Mouse (Mus musculus) neural tube, embryonic 13.5 days (tissue): ENCODE data around the gene Kif18a. TPM values are rescaled to one million over a fixed set of nuclear protein-coding genes. Genes with fewer than 3 reads are reported as not detected.

Source experiments
- ATAC-seq: fragments of 200-750 bp; cut with Nextera tagmentation; 2 replicates; pipeline ENCODE4 v1.8.0; 2017; ENCODE audit warnings: low read depth, mild to moderate bottlenecking, moderate TSS enrichment, moderate library complexity
- H3K27ac ChIP-seq: fragments of 300-500 bp; sonication (generic); replicated peaks from 2 replicates; pipeline ENCODE4 v1.5.1; 2015; ENCODE audit warnings: moderate library complexity, mild to moderate bottlenecking, inconsistent platforms
- H3K27me3 ChIP-seq: fragments of 300-500 bp; sonication (generic); 2 replicates; pipeline ENCODE4 v1.6.1; 2015; ENCODE audit warnings: mild to moderate bottlenecking, inconsistent platforms
- H3K36me3 ChIP-seq: fragments of 300-500 bp; sonication (generic); 2 replicates; pipeline ENCODE4 v1.6.1; 2015; ENCODE audit warnings: mild to moderate bottlenecking, inconsistent platforms
- H3K4me1 ChIP-seq: fragments of 300-500 bp; sonication (generic); replicated peaks from 2 replicates; pipeline ENCODE4 v1.6.1; 2015; ENCODE audit warnings: inconsistent platforms
- H3K4me2 ChIP-seq: fragments of 300-500 bp; sonication (generic); 2 replicates; pipeline ENCODE4 v1.6.1; 2015; ENCODE audit warnings: inconsistent platforms, mild to moderate bottlenecking, moderate library complexity
- H3K4me3 ChIP-seq: fragments of 300-500 bp; sonication (generic); 2 replicates; pipeline ENCODE4 v1.5.1; 2015; ENCODE audit warnings: mild to moderate bottlenecking, inconsistent platforms
- H3K9ac ChIP-seq: fragments of 300-500 bp; sonication (generic); 2 replicates; pipeline ENCODE4 v1.6.1; 2015; ENCODE audit warnings: moderate library complexity, mild to moderate bottlenecking, inconsistent platforms
- H3K9me3 ChIP-seq: fragments of 300-500 bp; sonication (generic); 2 replicates; pipeline ENCODE4 v1.6.1; 2016; ENCODE audit warnings: inconsistent platforms
- WGBS: fragments of 180-500 bp; shearing (Covaris S2); methylation state at CpG from one replicate; pipeline ENCODE4 v1.1.7; 2015; 5-methylcytosine and 5-hydroxymethylcytosine counted together
- polyA plus RNA-seq: library from polyadenylated mRNA; unstranded; fragments of >200 nt; fragmentation: Nextera tagmentation; extraction: Ambion mirVana; gene quantifications from 2 replicates; pipeline ENCODE4 v1.2.1, GENCODE M21; 2015

Kif18a gene
- polyA plus RNA-seq, 1 experiment from 2014 or later: 4.5 TPM

DNA sequence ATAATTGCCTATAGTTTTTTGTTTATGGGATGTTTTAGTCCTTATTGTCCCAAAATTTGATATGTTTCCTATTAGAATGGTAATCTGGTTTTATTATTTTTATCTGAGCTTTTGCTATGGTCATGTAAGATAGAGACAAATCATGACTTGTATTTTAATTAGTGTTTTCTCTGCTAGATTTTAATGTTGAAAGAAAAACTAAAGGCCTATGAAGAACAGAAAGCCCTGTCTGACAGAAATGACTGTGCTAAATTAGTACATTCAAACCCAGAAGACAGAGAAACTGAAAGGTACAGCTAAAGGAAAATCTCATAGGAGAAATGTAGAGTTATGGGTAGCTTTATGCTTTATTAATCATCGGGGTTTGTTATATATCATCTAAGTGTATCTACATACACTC, 17.6 kb downstream of the Kif18a start:
- Histone ChIP-seq H3K4me2 (no peak overlapping the region), H3K27ac (no peak overlapping the region), H3K4me3 (no peak overlapping the region), H3K9ac (no peak overlapping the region), H3K9me3 (no peaks in the 10 kb centered on the region), H3K4me1 (no peaks in the 10 kb centered on the region), H3K36me3 (0 out of 2 replicates have a peak, but pooled peaks cover 6% of the 10 kb centered on the region), H3K27me3 (no peaks in the 10 kb centered on the region)
- ATAC-seq: no peak
- 96% methylated on average over 1 of the region's 1 CpGs for WGBS

DNA sequence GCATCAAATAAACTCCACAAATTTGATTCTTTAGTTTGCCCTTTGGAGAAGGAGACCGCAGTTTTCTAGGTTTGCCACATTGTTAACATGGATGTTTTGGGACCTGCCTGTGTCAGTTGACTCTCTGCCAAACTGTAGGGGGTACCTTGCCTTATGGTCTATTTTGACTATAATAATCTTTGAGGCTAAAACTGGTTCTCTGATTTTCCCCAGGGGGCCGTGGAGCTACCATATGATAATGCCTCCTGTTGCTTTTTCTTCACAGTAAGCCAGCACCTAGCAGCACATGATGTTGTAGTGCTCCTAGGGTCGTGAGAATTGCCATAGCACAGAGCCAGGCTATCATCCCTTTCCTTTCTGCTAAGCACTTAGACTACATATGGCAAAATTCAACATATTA, 21.7 kb downstream of the Kif18a start:
- no peaks in the 10 kb centered on the region for H3K4me1 ChIP-seq
- no peak overlapping the region for H3K9ac ChIP-seq
- 94% methylated on average over 3 of the region's 3 CpGs for WGBS
- no peak overlapping the region for H3K4me3 ChIP-seq
- no peak overlapping the region for H3K4me2 ChIP-seq
- H3K27ac ChIP-seq: no peak overlapping the region
- no peaks in the 10 kb centered on the region for H3K36me3 ChIP-seq
- no peaks in the 10 kb centered on the region for H3K27me3 ChIP-seq
- H3K9me3 ChIP-seq: no peaks in the 10 kb centered on the region
- ATAC-seq: no peak

DNA sequence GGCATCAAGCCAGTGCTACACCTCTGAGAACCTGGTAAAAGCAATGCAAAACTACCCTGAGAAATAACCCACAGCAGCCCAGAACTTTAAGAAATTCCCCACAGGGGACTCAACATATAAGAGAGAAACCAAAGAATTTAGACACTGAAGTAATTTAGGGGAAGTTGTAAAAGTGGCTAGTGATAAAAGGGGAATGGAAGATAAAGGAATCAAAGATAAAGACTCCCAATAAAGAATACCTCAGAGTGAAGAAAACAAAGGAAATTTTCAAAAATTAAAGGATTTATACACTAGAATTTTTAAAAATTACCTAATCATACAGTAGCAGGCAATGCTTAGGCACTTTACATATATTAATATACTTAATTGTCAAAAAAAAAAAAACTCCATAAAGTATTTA, 23.1 kb downstream of the Kif18a start:
- ATAC-seq: no peak

DNA sequence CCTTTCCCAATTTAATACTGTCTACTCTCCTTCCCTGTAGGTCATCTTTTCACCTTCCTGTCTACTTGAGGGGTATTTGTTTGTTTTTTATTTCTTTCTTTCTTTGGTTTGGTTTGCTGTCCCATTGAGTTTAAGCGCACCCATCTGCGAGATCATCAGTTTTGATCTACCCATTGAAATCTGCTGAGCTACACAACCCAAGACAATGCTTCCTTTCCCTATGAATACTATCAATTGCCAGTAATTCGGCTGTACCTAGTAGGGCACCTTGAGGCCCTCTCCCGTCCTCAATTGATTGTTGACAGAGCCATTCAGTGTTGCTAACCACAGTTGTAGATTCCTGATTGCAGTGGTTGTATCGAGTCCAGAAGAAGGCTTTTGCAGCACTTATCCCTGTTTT, 30.8 kb downstream of the Kif18a start:
- Histone ChIP-seq H3K27me3 (no peaks in the 10 kb centered on the region), H3K4me3 (no peak overlapping the region), H3K27ac (no peak overlapping the region), H3K36me3 (no peaks in the 10 kb centered on the region), H3K9me3 (no peaks in the 10 kb centered on the region), H3K9ac (no peak overlapping the region), H3K4me2 (no peak overlapping the region), H3K4me1 (no peaks in the 10 kb centered on the region)
- ATAC-seq: no peak
- WGBS: 94% methylated on average over 5 of the region's 5 CpGs

More for the DNA sequence above, 23.1 kb downstream of the Kif18a start:
- Histone ChIP-seq H3K4me3 (no peak overlapping the region), H3K4me1 (no peaks in the 10 kb centered on the region), H3K27me3 (no peaks in the 10 kb centered on the region), H3K9ac (no peak overlapping the region), H3K9me3 (no peaks in the 10 kb centered on the region), H3K4me2 (no peak overlapping the region), H3K27ac (no peak overlapping the region), H3K36me3 (no peaks in the 10 kb centered on the region)

DNA sequence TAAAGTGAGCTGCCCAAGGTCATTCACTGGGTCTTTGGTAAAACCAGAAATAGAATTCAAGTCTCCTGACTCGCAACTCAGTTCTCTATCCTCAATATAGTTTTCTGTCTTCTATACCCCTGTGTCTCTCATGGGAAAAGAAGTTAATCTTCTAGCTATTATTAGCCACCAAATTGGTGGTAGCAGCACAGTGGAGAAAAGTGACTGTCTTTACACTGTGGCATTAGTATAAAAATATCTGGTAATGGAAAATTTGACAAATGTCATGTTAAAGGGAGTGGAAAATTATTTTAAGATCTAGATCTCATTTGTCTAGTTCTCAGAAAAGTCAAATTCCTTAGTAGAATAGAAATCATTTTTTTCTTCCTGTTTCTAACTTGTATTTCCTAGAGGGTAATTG, 51.3 kb downstream of the Kif18a start:
- no peak overlapping the region for H3K27ac ChIP-seq
- WGBS: 94% methylated on average over 1 of the region's 1 CpGs
- H3K4me1 ChIP-seq: no peaks in the 10 kb centered on the region
- H3K9me3 ChIP-seq: no peaks in the 10 kb centered on the region
- no peak overlapping the region for H3K4me3 ChIP-seq
- H3K9ac ChIP-seq: no peak overlapping the region
- H3K36me3 ChIP-seq: no peaks in the 10 kb centered on the region; the same call in 1 of the 2 replicates
- H3K27me3 ChIP-seq: no peaks in the 10 kb centered on the region
- no peak overlapping the region for H3K4me2 ChIP-seq
- no peak for ATAC-seq

DNA sequence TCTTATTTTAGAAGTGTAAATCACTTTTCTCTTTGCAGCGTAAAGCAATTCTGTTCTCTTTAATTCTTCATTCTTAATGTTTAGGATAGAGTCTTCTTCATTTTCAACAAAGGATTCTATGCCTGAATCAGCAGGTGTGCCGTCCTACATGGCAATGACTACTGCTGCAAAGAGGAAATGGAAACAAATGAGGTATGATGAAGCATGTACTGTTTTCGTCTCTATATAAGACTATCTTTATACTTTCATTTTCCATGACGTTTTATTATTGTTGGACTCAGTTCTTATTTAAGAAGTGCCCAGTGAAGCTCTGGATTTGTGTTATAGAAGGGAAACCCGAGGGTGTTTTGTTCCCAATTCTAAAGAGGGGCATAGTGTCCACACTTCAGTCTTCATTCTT, 53.7 kb downstream of the Kif18a start:
- Histone ChIP-seq H3K36me3 (peaks cover 2% of the 10 kb centered on the region; the same call in 1 of the 2 replicates), H3K4me2 (no peak overlapping the region), H3K9me3 (no peaks in the 10 kb centered on the region), H3K27me3 (no peaks in the 10 kb centered on the region), H3K27ac (no peak overlapping the region), H3K9ac (no peak overlapping the region), H3K4me1 (no peaks in the 10 kb centered on the region), H3K4me3 (no peak overlapping the region)
- no peak for ATAC-seq
- WGBS: 95% methylated on average over 5 of the region's 5 CpGs

DNA sequence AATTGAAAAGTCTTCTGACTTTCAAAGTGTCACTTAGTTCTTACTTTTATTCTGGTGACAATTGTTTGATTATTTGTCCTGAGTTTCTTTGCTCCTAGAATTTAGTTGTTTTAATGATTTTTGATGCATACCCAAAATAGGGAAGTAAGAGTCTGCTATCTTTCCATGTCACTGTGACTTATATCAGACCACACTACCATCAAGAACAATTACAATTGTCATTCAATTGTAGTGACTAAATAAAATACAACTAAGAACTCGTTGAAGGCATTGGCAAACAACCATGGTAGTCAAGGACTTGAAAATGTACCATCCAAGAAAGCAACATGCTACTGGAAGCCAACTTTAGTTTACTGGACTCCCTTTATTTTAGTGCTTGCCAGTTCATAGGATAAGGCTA, 55.2 kb downstream of the Kif18a start:
- no peaks in the 10 kb centered on the region for H3K4me1 ChIP-seq
- H3K27me3 ChIP-seq: no peaks in the 10 kb centered on the region
- no peak overlapping the region for H3K4me2 ChIP-seq
- H3K4me3 ChIP-seq: no peak overlapping the region
- peaks cover 2% of the 10 kb centered on the region; the same call in 1 of the 2 replicates for H3K36me3 ChIP-seq
- no peaks in the 10 kb centered on the region for H3K9me3 ChIP-seq
- ATAC-seq: no peak
- H3K9ac ChIP-seq: no peak overlapping the region
- 84% methylated on average over 1 of the region's 1 CpGs for WGBS
- no peak overlapping the region for H3K27ac ChIP-seq

DNA sequence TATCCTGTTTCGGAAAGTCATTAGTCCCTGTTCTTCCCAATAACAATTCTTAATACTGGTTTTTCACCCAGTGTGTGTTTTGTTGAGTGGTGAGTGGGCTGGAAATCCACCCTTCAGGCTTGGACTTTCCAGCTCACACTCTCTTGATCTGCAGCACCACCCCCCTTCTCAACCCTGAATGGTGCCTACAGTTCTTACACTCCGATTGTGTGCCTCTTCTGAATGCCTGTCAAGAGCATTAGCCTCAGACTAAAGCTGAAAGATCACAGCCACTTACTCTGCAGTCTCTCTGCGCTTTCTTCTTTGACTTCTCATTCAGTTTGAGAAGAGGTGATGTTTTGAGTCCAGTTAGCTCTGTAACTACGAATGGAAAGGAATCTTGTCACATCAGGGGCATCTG, 64.8 kb downstream of the Kif18a start:
- H3K27ac ChIP-seq: no peak overlapping the region
- no peak for ATAC-seq

DNA sequence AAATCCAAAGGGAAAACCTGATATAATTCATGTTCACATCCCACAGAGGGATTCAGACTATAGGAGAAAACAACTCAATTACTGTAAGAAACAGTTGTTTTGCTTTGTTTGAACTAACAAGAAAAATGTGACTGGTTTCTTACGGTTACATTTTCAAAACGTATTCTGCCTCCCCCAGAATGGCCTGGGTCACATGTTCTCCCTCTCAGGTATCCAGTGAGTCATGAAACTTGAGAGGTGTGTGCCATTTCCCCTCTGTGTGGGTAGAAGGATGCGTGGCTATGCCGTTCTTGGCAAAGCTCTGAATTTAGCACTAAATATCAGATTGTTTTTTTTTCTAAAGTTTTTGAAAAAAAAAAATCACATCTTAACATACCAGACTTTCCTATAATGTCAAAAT, 68.2 kb downstream of the Kif18a start:
- H3K27me3 ChIP-seq: no peaks in the 10 kb centered on the region
- no peak overlapping the region for H3K4me3 ChIP-seq
- no peaks in the 10 kb centered on the region for H3K4me1 ChIP-seq
- no peaks in the 10 kb centered on the region for H3K9me3 ChIP-seq
- H3K27ac ChIP-seq: no peak overlapping the region
- no peak overlapping the region for H3K9ac ChIP-seq
- 78% methylated on average over 4 of the region's 4 CpGs for WGBS
- no peak for ATAC-seq
- no peak overlapping the region for H3K4me2 ChIP-seq
- H3K36me3 ChIP-seq: no peaks in the 10 kb centered on the region

More for the DNA sequence above, 64.8 kb downstream of the Kif18a start:
- Histone ChIP-seq H3K4me2 (no peak overlapping the region), H3K9me3 (no peaks in the 10 kb centered on the region), H3K9ac (no peak overlapping the region), H3K36me3 (no peaks in the 10 kb centered on the region), H3K27me3 (no peaks in the 10 kb centered on the region), H3K4me3 (no peak overlapping the region), H3K4me1 (no peaks in the 10 kb centered on the region)
- 87% methylated on average over 4 of the region's 4 CpGs for WGBS

DNA sequence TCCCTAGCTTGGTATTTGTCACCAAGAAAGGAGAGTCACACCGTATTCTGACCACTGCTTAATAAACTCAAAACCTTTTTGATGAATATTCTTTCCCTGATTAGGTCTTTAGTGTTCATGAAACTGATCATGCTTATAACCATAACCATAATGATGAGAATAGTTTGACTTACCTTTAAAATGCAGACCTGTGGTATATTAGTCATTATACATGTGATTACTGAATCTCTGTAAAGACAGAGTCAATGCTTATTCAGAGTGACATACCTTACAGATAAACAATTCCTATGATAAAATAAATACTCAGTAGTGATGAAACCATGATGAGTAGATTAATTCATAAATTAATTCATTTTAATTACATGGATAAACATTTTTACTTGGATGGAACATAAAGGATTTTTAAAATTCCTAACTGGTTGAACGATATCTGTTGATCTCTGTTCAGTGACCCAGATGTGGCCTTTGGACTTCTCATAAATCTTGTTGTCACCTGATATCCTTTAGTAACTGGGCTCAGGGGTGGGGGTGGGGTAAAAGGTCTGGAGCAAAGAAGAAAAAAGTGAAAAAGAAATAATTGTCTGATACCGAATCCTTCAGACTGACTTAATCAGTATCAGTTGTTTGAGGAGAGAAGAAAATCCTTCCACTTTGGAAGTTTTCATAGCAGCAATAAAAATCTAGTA, 78.1 kb downstream of the Kif18a start:
- 64% methylated on average over 3 of the region's 3 CpGs for WGBS
- no peak for ATAC-seq
- Histone ChIP-seq H3K27me3 (no peaks in the 10 kb centered on the region), H3K36me3 (no peaks in the 10 kb centered on the region), H3K9me3 (no peaks in the 10 kb centered on the region), H3K9ac (no peak overlapping the region), H3K4me2 (no peak overlapping the region), H3K4me3 (no peak overlapping the region), H3K27ac (no peak overlapping the region), H3K4me1 (no peaks in the 10 kb centered on the region)

DNA sequence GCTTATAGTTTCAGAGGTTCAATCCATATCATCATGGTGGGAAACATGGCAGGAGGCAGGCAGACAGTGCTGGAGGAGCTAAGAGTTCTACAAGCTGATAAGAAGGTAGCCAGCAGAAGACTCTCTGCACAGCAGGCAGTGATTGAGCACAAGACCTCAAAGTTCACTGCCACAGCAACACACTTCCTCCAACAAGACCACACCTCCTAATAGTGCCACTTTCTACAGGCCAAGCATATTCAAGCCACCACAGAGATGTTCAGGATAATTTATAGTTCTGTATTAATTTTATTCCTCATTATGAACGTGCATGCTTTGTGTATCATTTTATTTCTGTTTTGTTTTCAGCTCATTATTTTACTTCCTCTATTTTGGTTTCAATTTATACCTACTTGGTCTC, 85.4 kb downstream of the Kif18a start:
- 72% methylated on average over 1 of the region's 1 CpGs for WGBS
- Histone ChIP-seq H3K4me1 (no peaks in the 10 kb centered on the region), H3K27me3 (no peaks in the 10 kb centered on the region), H3K36me3 (no peaks in the 10 kb centered on the region), H3K9ac (no peak overlapping the region), H3K27ac (no peak overlapping the region), H3K4me2 (no peak overlapping the region), H3K4me3 (no peak overlapping the region), H3K9me3 (no peaks in the 10 kb centered on the region)
- no peak for ATAC-seq

DNA sequence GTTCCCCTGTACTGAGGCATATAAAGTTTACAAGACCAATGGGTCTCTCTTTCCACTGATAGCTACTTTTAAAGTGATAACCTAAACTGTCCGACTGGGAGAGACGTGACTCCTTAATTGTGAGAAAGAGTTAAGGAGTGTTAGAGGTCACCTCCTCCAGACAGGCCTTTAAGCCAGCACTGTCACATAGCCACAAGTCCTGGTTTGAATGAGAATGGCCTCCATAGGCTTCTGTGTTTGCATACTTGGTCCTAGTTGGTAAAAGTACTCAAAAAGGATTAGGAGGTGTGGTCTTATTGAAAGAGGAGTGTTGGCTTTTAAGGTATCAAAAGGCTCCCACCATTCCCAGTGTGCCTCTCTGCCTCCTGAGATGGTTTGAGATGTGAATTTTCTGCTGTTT, 94.3 kb downstream of the Kif18a start:
- Histone ChIP-seq H3K27ac (no peak overlapping the region), H3K9ac (no peak overlapping the region), H3K4me3 (no peak overlapping the region), H3K9me3 (no peaks in the 10 kb centered on the region), H3K4me2 (no peak overlapping the region), H3K4me1 (no peaks in the 10 kb centered on the region), H3K36me3 (no peaks in the 10 kb centered on the region), H3K27me3 (no peaks in the 10 kb centered on the region)
- ATAC-seq: no peak
- 48% methylated on average over 2 of the region's 2 CpGs for WGBS

DNA sequence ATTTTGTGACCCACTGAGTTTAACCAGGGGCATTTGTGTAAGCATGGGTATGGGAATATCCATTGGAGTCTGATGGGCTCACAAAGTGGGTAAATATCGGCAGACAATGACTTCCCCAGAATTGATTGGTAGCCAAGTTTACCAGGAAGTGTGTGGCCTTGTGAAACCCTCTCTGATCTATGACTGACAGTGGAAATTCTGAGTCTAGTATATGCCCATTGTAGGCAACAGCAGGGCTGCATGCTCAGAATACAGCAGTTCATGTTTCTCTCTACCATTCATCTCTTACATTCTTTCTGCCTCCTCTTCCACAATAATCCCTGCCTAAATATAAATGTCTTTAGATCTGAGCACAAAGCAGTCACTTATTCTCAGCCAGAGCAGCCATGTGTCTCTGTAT, 103.5 kb downstream of the Kif18a start:
- Histone ChIP-seq H3K9ac (no peak overlapping the region), H3K27me3 (no peaks in the 10 kb centered on the region), H3K4me1 (no peaks in the 10 kb centered on the region), H3K4me2 (no peak overlapping the region), H3K27ac (no peak overlapping the region), H3K36me3 (no peaks in the 10 kb centered on the region), H3K4me3 (no peak overlapping the region), H3K9me3 (no peaks in the 10 kb centered on the region)
- ATAC-seq: no peak
- 73% methylated on average over 1 of the region's 1 CpGs for WGBS
